Mouse (Mus musculus): ENCODE results near the gene Ccnq.
"Not testable (repeated sequence)": the region's sequence is repeated elsewhere in the genome, so short reads cannot be mapped to it uniquely, and the experiment has no call there.

Ccnq gene

GRCm38 (mm10) chr11:78755299-78755698, 3.8 kb upstream of the Ccnq start:
- no peak for DNase-seq

- DNase-seq, result not testable (repeated sequence)
Measured at GRCm38 (mm10) chr11:78754177-78754576, 2.6 kb upstream of the Ccnq start.

GRCm38 (mm10) chr11:78753183-78753582, 1.7 kb upstream of the Ccnq start:
- DNase-seq, result no peak

GRCm38 (mm10) chr11:78751843-78752203, 294 bp upstream of the Ccnq start:
- DNase-seq, result no peak

- no peak for DNase-seq
Measured at GRCm38 (mm10) chr11:78746264-78746663, 5.3 kb downstream of the Ccnq start.

GRCm38 (mm10) chr11:78745475-78745874, 6.1 kb downstream of the Ccnq start:
- no peak for DNase-seq

- DNase-seq, result no peak
Measured at GRCm38 (mm10) chr11:78742461-78742860, 9.1 kb downstream of the Ccnq start.

GRCm38 (mm10) chr11:78741958-78742357, 9.6 kb downstream of the Ccnq start:
- no peak for DNase-seq

GRCm38 (mm10) chr11:78739361-78739760, 12.2 kb downstream of the Ccnq start:
- DNase-seq, result no peak

GRCm38 (mm10) chr11:78736877-78737408, 14.6 kb downstream of the Ccnq start:
- DNase-seq, result no peak

GRCm38 (mm10) chr11:78735168-78735567, 16.4 kb downstream of the Ccnq start:
- no peak for DNase-seq

- no peak for DNase-seq
Measured at GRCm38 (mm10) chr11:78732619-78733018, 18.9 kb downstream of the Ccnq start.

- DNase-seq, result no peak
Measured at GRCm38 (mm10) chr11:78730902-78731301, 20.6 kb downstream of the Ccnq start.

GRCm38 (mm10) chr11:78728041-78728440, 23.5 kb downstream of the Ccnq start:
- no peak for DNase-seq

- DNase-seq, result no peak
Measured at GRCm38 (mm10) chr11:78726366-78726765, 25.2 kb downstream of the Ccnq start.

GRCm38 (mm10) chr11:78724792-78725191, 26.7 kb downstream of the Ccnq start:
- DNase-seq, result no peak

GRCm38 (mm10) chr11:78721419-78721818, 30.1 kb downstream of the Ccnq start:
- DNase-seq, result no peak

- DNase-seq, result no peak
Measured at GRCm38 (mm10) chr11:78717655-78718054, 33.9 kb downstream of the Ccnq start.

GRCm38 (mm10) chr11:78708642-78709041, 42.9 kb downstream of the Ccnq start:
- no peak for DNase-seq

- no peak for DNase-seq
Measured at GRCm38 (mm10) chr11:78706026-78706425, 45.5 kb downstream of the Ccnq start.

GRCm38 (mm10) chr11:78703085-78703484, 48.4 kb downstream of the Ccnq start:
- DNase-seq, result no peak

- DNase-seq, result no peak
Measured at GRCm38 (mm10) chr11:78702319-78702718, 49.2 kb downstream of the Ccnq start.
